Mouse (Mus musculus) colon, adult 2 months (tissue): ENCODE measurements around the gene Dpysl5. TPM values are rescaled to one million over a fixed set of nuclear protein-coding genes. Genes with fewer than 3 reads are reported as not detected.

Experiments used
- polyA plus RNA-seq: library from polyadenylated mRNA; depleted of rRNA; stranded (reverse); fragments of >200 nt; gene quantifications from 2 replicates; pipeline ENCODE4 v1.2.3, GENCODE M21; 2012; rRNA removed

Gene Dpysl5
- polyA plus RNA-seq = 2.0 and 2.4 TPM in 2 replicates

GRCm38 (mm10) chr5:30711147-30712001 lies at the start of gene Dpysl5:
Gene Dpysl5, plus strand, starts transcription at chr5:30711564.

GRCm38 (mm10) chr5:30666391-30667195 lies 44.8 kb upstream of the Dpysl5 start, which contains the start of gene Cenpa:
Gene Cenpa, plus strand, starts transcription at chr5:30666777.

GRCm38 (mm10) chr5:30814424-30815119 lies 103.2 kb downstream of the Dpysl5 start, which contains the start of gene Mapre3:
Gene Mapre3, plus strand, starts transcription at chr5:30814641.

Other genes starting within 250 kb of the Dpysl5 start
- 0.01 and 0.05 TPM in 2 replicates for gene Otof, start 249.6 kb upstream of the Dpysl5 start, polyA plus RNA-seq
- gene 1700001C02Rik, start 245.5 kb upstream of the Dpysl5 start, polyA plus RNA-seq = 0.17 TPM in 1 of 2 replicates, not detected in the other
- gene Cib4, start 165.7 kb upstream of the Dpysl5 start, polyA plus RNA-seq = not detected in 2 replicates
- gene Kcnk3, start 123.4 kb upstream of the Dpysl5 start, polyA plus RNA-seq = 14.4 and 23.2 TPM in 2 replicates
- 83.3 and 142 TPM in 2 replicates for gene Slc35f6, start 63.6 kb upstream of the Dpysl5 start, polyA plus RNA-seq
- gene Cenpa, start 44.8 kb upstream of the Dpysl5 start, polyA plus RNA-seq = 31.4 and 36.9 TPM in 2 replicates
- 33.9 and 41.8 TPM in 2 replicates for gene Mapre3, start 103.1 kb downstream of the Dpysl5 start, polyA plus RNA-seq
- gene Tmem214, start 156.4 kb downstream of the Dpysl5 start, polyA plus RNA-seq = 111 and 117 TPM in 2 replicates
- 15.6 and 21.2 TPM in 2 replicates for gene Agbl5, start 177.1 kb downstream of the Dpysl5 start, polyA plus RNA-seq
- gene Ost4, start 196.2 kb downstream of the Dpysl5 start, polyA plus RNA-seq = 203 and 255 TPM in 2 replicates
- 120 and 121 TPM in 2 replicates for gene Emilin1, start 201.8 kb downstream of the Dpysl5 start, polyA plus RNA-seq
- 27.6 and 35.0 TPM in 2 replicates for gene Khk, start 209.9 kb downstream of the Dpysl5 start, polyA plus RNA-seq
- gene Cgref1, start 234.0 kb downstream of the Dpysl5 start, polyA plus RNA-seq = 203 and 259 TPM in 2 replicates
- 308 and 381 TPM in 2 replicates for gene Preb, start 248.8 kb downstream of the Dpysl5 start, polyA plus RNA-seq